Mouse (Mus musculus) stomach, postnatal 0 days (tissue): ENCODE results near the gene Fau. TPM values are rescaled to one million over a fixed set of nuclear protein-coding genes. Genes with fewer than 3 reads are reported as not detected.

Experiments used
- ATAC-seq: fragments of 200-750 bp; cut with Nextera tagmentation; 2 replicates; pipeline ENCODE4 v1.8.0; 2017; ENCODE audit not compliant: low FRiP score, low TSS enrichment
- DNase-seq: peaks from one replicate; pipeline ENCODE4 v3.0.0-alpha.2; 2016; ENCODE audit warnings: low spot score
- H3K27ac ChIP-seq: fragments of 300-500 bp; sonication (generic); replicated peaks from 2 replicates; pipeline ENCODE4 v1.5.1; 2014; ENCODE audit warnings: mild to moderate bottlenecking, control low read depth
- H3K27me3 ChIP-seq: fragments of 300-500 bp; sonication (generic); 2 replicates; pipeline ENCODE4 v1.6.1; 2014; ENCODE audit warnings: low read length; ENCODE audit not compliant: control insufficient read depth, insufficient read depth
- H3K36me3 ChIP-seq: fragments of 300-500 bp; sonication (generic); 2 replicates; pipeline ENCODE4 v1.6.1; 2014; ENCODE audit warnings: low read length, mixed read lengths; ENCODE audit not compliant: control insufficient read depth, insufficient read depth
- H3K4me1 ChIP-seq: fragments of 300-500 bp; sonication (generic); replicated peaks from 2 replicates; pipeline ENCODE4 v1.6.1; 2014; ENCODE audit warnings: antibody characterized with exemption; ENCODE audit not compliant: control insufficient read depth, insufficient read depth
- H3K4me2 ChIP-seq: fragments of 300-500 bp; sonication (generic); replicated peaks from 2 replicates; pipeline ENCODE4 v1.6.1; 2014; ENCODE audit warnings: low read depth, mild to moderate bottlenecking, control low read depth, moderate library complexity
- H3K4me3 ChIP-seq: fragments of 300-500 bp; sonication (generic); 2 replicates; pipeline ENCODE4 v1.5.1; 2014; ENCODE audit warnings: low read depth, low read length, control low read depth
- H3K9ac ChIP-seq: fragments of 300-500 bp; sonication (generic); 2 replicates; pipeline ENCODE4 v1.6.1; 2014; ENCODE audit warnings: mild to moderate bottlenecking, low read length, control low read depth, mixed read lengths
- H3K9me3 ChIP-seq: fragments of 300-500 bp; sonication (generic); 2 replicates; pipeline ENCODE4 v1.6.1; 2016; ENCODE audit warnings: low read length; ENCODE audit not compliant: control insufficient read depth
- CTCF ChIP-seq: IDR thresholded peaks from 2 replicates; pipeline ENCODE4 v1.5.1; 2016; ENCODE audit warnings: antibody characterized with exemption, low read depth, mild to moderate bottlenecking, moderate library complexity
- EP300 ChIP-seq: optimal IDR thresholded peaks from 2 replicates; pipeline ENCODE3; 2016; ENCODE audit warnings: antibody characterized with exemption
- WGBS: fragments of 180-500 bp; shearing (Covaris S2); extraction: QIAGEN DNeasy Blood & Tissue Kit; methylation state at CpG from one replicate; pipeline ENCODE4 v1.1.7; 2014; 5-methylcytosine and 5-hydroxymethylcytosine counted together
- polyA plus RNA-seq: library from polyadenylated mRNA; unstranded; fragments of >200 nt; fragmentation: Nextera tagmentation; extraction: Ambion mirVana; gene quantifications from 2 replicates; pipeline ENCODE4 v1.2.1, GENCODE M21; 2015

Fau gene
- polyA plus RNA-seq, 1 experiment from 2014 or later, result 857 TPM

DNA sequence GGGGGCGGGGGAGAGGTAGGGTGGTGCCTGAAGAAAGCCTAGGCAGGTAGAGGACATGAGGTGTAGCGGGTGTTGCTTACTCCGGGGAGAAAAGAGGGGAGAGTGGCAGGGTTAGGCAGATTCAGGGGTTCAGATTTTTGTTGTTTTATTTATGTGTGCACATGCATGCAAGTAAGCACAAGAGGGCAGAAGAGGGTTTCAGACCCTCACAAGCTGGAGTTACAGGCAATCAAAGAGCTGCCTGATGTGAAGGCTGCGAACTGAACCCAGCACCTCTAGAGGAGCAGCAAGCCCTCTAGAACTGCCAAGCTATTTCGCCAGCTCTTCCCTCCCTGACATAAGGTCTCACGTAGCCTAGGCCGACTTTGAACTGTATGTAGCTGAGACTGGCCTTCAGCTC lies 41.1 kb upstream of the Fau start:
- Histone ChIP-seq H3K36me3 (no peaks in the 10 kb centered on the region), H3K9ac (no peak overlapping the region), H3K4me3 (no peak overlapping the region), H3K4me1 (no peaks in the 10 kb centered on the region), H3K27me3 (no peaks in the 10 kb centered on the region), H3K9me3 (no peaks in the 10 kb centered on the region), H3K4me2 (no peak overlapping the region), H3K27ac (no peak overlapping the region)
- ATAC-seq (no peak), DNase-seq (no peak)
- WGBS, result 59% methylated on average over 7 of the region's 7 CpGs
- TF ChIP-seq EP300, result no peak
- peak; percentile 48 for TF ChIP-seq CTCF

DNA sequence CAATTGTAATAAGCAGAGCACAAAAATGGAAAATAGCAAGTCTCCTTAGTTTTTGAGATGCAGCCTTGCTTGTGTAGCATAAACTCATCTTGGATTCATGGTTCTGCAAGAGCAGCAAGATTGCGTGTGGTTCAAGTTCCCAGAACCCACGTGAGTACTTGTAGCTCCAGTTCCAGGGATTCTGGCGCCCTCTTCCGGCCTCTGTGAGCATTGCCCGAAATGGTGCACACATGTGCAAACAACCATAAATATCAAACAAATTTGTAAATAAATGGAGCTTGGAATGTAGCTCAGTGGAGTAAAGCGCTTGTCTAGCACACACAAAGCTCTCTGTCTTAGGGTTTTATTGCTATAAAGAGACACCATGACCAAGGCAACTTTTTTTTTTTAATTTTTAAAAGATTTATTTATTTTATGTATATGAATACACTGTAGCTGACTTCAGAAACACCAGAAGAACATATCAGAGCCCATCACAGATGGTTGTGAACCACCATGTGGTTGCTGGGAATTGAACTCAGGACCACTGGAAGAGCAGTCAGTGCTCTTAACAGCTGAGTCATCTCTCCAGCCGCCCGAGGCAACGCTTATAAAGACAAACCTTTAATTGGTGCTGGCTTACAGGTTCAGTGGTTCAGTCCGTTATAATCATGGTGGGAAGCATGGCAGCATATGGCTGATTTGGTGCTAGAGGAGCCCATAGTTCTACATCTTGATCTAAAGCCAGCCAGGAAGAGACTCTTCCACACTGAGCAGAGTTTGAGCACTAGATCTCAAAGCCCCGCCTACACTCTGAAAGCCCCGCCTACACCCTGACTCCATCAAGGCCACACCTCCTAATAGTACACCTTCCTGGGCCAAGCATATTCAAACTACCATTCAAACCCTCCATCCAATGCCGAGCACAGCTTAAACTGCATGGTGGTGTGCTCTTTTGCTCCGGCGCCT lies 39.2 kb upstream of the Fau start:
- Histone ChIP-seq H3K27ac (no peak overlapping the region), H3K27me3 (no peaks in the 10 kb centered on the region), H3K9ac (no peak overlapping the region), H3K4me3 (no peak overlapping the region), H3K9me3 (no peaks in the 10 kb centered on the region), H3K4me1 (no peaks in the 10 kb centered on the region), H3K4me2 (no peak overlapping the region), H3K36me3 (no peaks in the 10 kb centered on the region)
- ATAC-seq (peak; percentile 21; the same call in 1 of the 2 replicates), DNase-seq (peak; percentile 90)
- TF ChIP-seq CTCF (peak; percentile 97), EP300 (no peak)
- 30% methylated on average over 15 of the region's 15 CpGs for WGBS

DNA sequence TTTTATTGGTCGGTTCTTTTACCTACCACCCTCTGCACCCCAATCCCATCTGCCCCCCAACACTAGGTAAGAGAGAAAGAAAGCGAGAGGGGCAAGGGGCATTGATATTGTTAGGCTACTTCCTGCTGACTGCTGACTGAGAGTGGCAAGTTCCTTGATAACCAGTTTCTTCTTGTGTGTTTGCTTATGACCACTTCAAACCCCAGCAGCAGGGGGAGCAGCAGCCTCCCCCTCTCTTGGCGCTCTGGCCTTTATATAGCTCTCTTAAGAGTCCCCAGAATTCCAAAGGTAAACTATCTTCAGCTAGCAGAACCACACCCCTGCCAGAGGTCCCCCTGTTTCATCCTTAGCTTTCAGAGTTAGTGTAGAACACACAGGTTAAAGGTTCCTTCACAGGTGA lies 37.4 kb upstream of the Fau start:
- Histone ChIP-seq H3K4me1 (no peaks in the 10 kb centered on the region), H3K4me2 (no peak overlapping the region), H3K9ac (no peak overlapping the region), H3K27ac (no peak overlapping the region), H3K36me3 (no peaks in the 10 kb centered on the region), H3K9me3 (no peaks in the 10 kb centered on the region), H3K27me3 (no peaks in the 10 kb centered on the region), H3K4me3 (no peak overlapping the region)
- ATAC-seq (no peak), DNase-seq (peak; percentile 47)
- peak; percentile 51 for TF ChIP-seq CTCF
- TF ChIP-seq EP300, result no peak
- 55% methylated on average over 3 of the region's 3 CpGs for WGBS

DNA sequence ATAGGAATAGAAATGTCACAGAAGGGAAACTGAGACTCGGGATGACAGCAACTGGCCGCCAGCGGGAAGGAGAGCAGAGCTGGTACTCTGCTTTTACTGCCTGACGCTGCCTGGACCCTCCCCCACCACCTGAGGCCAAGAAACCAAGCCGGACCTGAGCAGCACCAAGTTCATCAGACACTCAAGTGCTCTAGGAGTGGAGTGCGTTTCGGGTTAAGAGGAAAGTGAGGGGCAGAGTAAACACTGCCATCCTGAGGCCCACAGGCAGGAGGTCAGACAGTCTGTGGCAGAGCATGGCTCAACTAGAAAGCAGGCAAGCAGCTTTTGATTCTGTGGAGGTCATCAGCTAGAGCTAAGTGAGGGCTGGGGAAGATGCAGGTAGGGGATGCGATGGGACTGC lies 34.6 kb upstream of the Fau start:
- no peak for TF ChIP-seq CTCF
- no peak for TF ChIP-seq EP300
- H3K4me1 ChIP-seq, result no peaks in the 10 kb centered on the region
- H3K9me3 ChIP-seq, result no peaks in the 10 kb centered on the region
- H3K4me2 ChIP-seq, result no peak overlapping the region
- ATAC-seq (no peak), DNase-seq (no peak)
- no peaks in the 10 kb centered on the region for H3K36me3 ChIP-seq
- H3K27me3 ChIP-seq, result no peaks in the 10 kb centered on the region
- 63% methylated on average over 8 of the region's 8 CpGs for WGBS
- no peak overlapping the region for H3K27ac ChIP-seq
- no peak overlapping the region for H3K4me3 ChIP-seq
- no peak overlapping the region for H3K9ac ChIP-seq

DNA sequence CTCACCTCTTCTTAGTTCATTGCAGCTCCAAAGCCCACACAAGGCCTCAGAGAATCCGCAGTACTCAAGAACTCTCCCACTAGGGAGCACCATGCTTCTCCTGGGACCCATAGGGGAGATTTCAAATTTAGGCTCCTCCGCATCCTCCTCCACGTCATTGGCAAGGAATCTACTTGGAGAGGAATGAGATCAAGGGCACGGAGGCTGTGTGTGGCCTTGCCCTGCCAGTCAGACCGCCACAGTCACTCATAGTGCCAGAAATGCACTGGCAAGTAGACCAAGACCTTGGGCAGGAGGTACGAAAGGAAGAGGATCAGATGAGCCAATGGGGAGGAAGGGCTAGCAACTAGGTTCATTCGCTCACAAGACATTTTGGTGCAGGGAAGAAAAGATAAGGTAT lies 33.7 kb upstream of the Fau start:
- Histone ChIP-seq H3K4me1 (no peaks in the 10 kb centered on the region), H3K9ac (no peak overlapping the region), H3K4me3 (no peak overlapping the region), H3K27me3 (no peaks in the 10 kb centered on the region), H3K36me3 (no peaks in the 10 kb centered on the region), H3K9me3 (no peaks in the 10 kb centered on the region), H3K27ac (no peak overlapping the region), H3K4me2 (no peak overlapping the region)
- DNase-seq, result no peak
- no peak for ATAC-seq
- TF ChIP-seq EP300 (no peak), CTCF (no peak)
- 81% methylated on average over 7 of the region's 7 CpGs for WGBS

DNA sequence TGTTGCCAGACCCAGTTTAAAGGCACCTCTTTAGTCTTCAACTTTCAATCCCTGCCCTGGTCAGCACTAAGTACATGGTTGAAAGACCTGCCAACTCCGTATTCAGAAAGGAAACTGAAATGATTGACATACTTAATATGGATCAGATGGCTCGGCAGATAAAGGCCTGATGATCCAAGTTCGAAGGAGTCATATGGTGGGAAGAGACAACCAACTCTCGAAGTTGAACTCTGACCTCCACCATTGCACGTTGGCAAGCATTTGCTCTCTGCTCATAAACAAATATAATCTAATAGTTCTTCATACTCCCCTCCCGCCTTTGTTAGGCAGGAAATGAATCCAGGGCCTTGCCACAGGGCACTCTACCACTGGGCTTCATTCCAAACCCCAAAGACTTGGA lies 28.7 kb upstream of the Fau start:
- DNase-seq, result no peak
- WGBS, result 69% methylated on average over 6 of the region's 6 CpGs
- Histone ChIP-seq H3K4me1 (no peaks in the 10 kb centered on the region), H3K27ac (no peak overlapping the region), H3K4me3 (no peak overlapping the region), H3K9ac (no peak overlapping the region), H3K4me2 (no peak overlapping the region), H3K27me3 (no peaks in the 10 kb centered on the region), H3K9me3 (no peaks in the 10 kb centered on the region), H3K36me3 (no peaks in the 10 kb centered on the region)
- no peak for TF ChIP-seq EP300
- ATAC-seq, result no peak
